Mouse (Mus musculus) CH12.LX (cell line): ENCODE measurements around the gene 3110082J24Rik. TPM values are rescaled to one million over a fixed set of nuclear protein-coding genes. Genes with fewer than 3 reads are reported as not detected.

Source experiments
- DNase-seq: peaks from one replicate; pipeline ENCODE4 v3.0.0-alpha.2; 2013; ENCODE audit errors: extremely low read depth
- H3K27ac ChIP-seq: 2 replicates; pipeline ENCODE4 v1.5.1; 2012; ENCODE audit warnings: low read depth, mild to moderate bottlenecking, control low read depth, moderate library complexity; ENCODE audit not compliant: insufficient read depth
- H3K27me3 ChIP-seq: replicated peaks from 2 replicates; pipeline ENCODE3; 2012; ENCODE audit warnings: inconsistent platforms
- H3K36me3 ChIP-seq, 2 experiments: replicated peaks in 1 of 2; 2 replicates each; pipeline versions ENCODE3 to v1.6.1; 2012; ENCODE audit warnings: inconsistent platforms in 1 of 2, low read length in 1 of 2, mild to moderate bottlenecking in 1 of 2, mixed read lengths in 1 of 2, moderate library complexity in 1 of 2; ENCODE audit not compliant: control insufficient read depth in 1 of 2, insufficient read depth in 1 of 2
- H3K4me1 ChIP-seq, 2 experiments: 2 replicates each; pipeline ENCODE4 v1.6.1; 2012; ENCODE audit warnings: inconsistent platforms in 1 of 2, moderate library complexity in 1 of 2; ENCODE audit not compliant: insufficient read depth in 2 of 2, control insufficient read depth in 1 of 2
- H3K4me2 ChIP-seq: 2 replicates; pipeline ENCODE4 v1.6.1; 2012; ENCODE audit warnings: low read depth, mild to moderate bottlenecking, control low read depth; ENCODE audit not compliant: poor library complexity, insufficient read depth, severe bottlenecking
- H3K4me3 ChIP-seq, 3 experiments: fragments of 150-350 bp in 1 of 3; sonication (generic) in 1 of 3; replicated peaks in 1 of 3; 2 replicates each; pipeline versions ENCODE3 to v1.5.1; 2011 to 2012; ENCODE audit warnings: low read depth in 2 of 3, low read length in 2 of 3, mild to moderate bottlenecking in 2 of 3, moderate library complexity in 2 of 3, control low read depth in 1 of 3, improper control_type of control experiment in 1 of 3, inconsistent platforms in 1 of 3, mixed read lengths in 1 of 3; ENCODE audit not compliant: poor library complexity in 1 of 3
- H3K79me2 ChIP-seq: replicated peaks from 2 replicates; pipeline ENCODE4 v1.6.1; 2012; ENCODE audit warnings: mild to moderate bottlenecking, moderate library complexity; ENCODE audit not compliant: control insufficient read depth, poor library complexity, insufficient read depth, severe bottlenecking; ENCODE audit errors: extremely low read depth
- H3K9ac ChIP-seq: 2 replicates; pipeline ENCODE4 v1.6.1; 2012; ENCODE audit warnings: low read depth, mild to moderate bottlenecking, control low read depth, moderate library complexity; ENCODE audit not compliant: insufficient read depth
- H3K9me3 ChIP-seq: replicated peaks from 2 replicates; pipeline ENCODE3; 2012; ENCODE audit warnings: low read length, inconsistent platforms, mixed read lengths
- BHLHE40 ChIP-seq: IDR thresholded peaks from 2 replicates; pipeline ENCODE4 v1.6.1; 2011; ENCODE audit warnings: mild to moderate bottlenecking, low read depth, low read length, improper control_type of control experiment
- CHD1 ChIP-seq: IDR thresholded peaks from 2 replicates; pipeline ENCODE4 v1.6.1; 2012; ENCODE audit warnings: low read depth, low read length, improper control_type of control experiment, inconsistent platforms
- CTCF ChIP-seq, 2 experiments: IDR thresholded peaks in 1 of 2; conservative IDR thresholded peaks in 1 of 2; 2 replicates each; pipeline ENCODE4 v1.5.1; 2011 to 2012; ENCODE audit warnings: low read depth in 2 of 2, low read length in 2 of 2, improper control_type of control experiment in 1 of 2, inconsistent platforms in 1 of 2, mild to moderate bottlenecking in 1 of 2, moderate library complexity in 1 of 2
- ELF1 ChIP-seq: IDR thresholded peaks from 2 replicates; pipeline ENCODE4 v1.6.1; 2014; ENCODE audit warnings: low read depth, mild to moderate bottlenecking, inconsistent platforms, low read length, improper control_type of control experiment
- ETS1 ChIP-seq: conservative IDR thresholded peaks from 2 replicates; pipeline ENCODE4 v1.6.1; 2012; ENCODE audit warnings: low read depth, mild to moderate bottlenecking, inconsistent platforms, low read length, improper control_type of control experiment, moderate library complexity
- JUND ChIP-seq: conservative IDR thresholded peaks from 2 replicates; pipeline ENCODE4 v1.6.1; 2011; ENCODE audit warnings: low read depth, low read length, improper control_type of control experiment
- MAFK ChIP-seq: IDR thresholded peaks from 2 replicates; pipeline ENCODE4 v1.6.1; 2011; ENCODE audit warnings: low read length, improper control_type of control experiment; ENCODE audit not compliant: insufficient replicate concordance
- MAZ ChIP-seq: IDR thresholded peaks from 2 replicates; pipeline ENCODE4 v1.6.1; 2012; ENCODE audit warnings: low read depth, mild to moderate bottlenecking, inconsistent platforms, low read length, improper control_type of control experiment, moderate library complexity
- NRF1 ChIP-seq: IDR thresholded peaks from 2 replicates; pipeline ENCODE4 v1.6.1; 2014; ENCODE audit warnings: low read depth, mild to moderate bottlenecking, inconsistent platforms, low read length, improper control_type of control experiment, moderate library complexity
- POLR2A ChIP-seq: IDR thresholded peaks from 2 replicates; pipeline ENCODE4 v1.6.1; 2011; ENCODE audit warnings: low read depth, mild to moderate bottlenecking, improper control_type of control experiment, low read length
- RAD21 ChIP-seq: IDR thresholded peaks from 2 replicates; pipeline ENCODE4 v1.6.1; 2011; ENCODE audit warnings: low read depth, mild to moderate bottlenecking, low read length, improper control_type of control experiment, moderate library complexity
- RCOR1 ChIP-seq: conservative IDR thresholded peaks from 2 replicates; pipeline ENCODE4 v1.6.1; 2012; ENCODE audit warnings: low read depth, mild to moderate bottlenecking, inconsistent platforms, low read length, improper control_type of control experiment
- SIN3A ChIP-seq: IDR thresholded peaks from 2 replicates; pipeline ENCODE4 v1.6.1; 2012; ENCODE audit warnings: low read length, improper control_type of control experiment, inconsistent platforms
- TBP ChIP-seq: conservative IDR thresholded peaks from 2 replicates; pipeline ENCODE4 v1.6.1; 2011; ENCODE audit warnings: low read depth, low read length, improper control_type of control experiment
- UBTF ChIP-seq: IDR thresholded peaks from 2 replicates; pipeline ENCODE4 v1.6.1; 2012; ENCODE audit warnings: low read depth, mild to moderate bottlenecking, inconsistent platforms, low read length, improper control_type of control experiment, moderate library complexity
- ZC3H11A ChIP-seq: IDR thresholded peaks from 2 replicates; pipeline ENCODE4 v1.6.1; 2012; ENCODE audit warnings: low read depth, mild to moderate bottlenecking, inconsistent platforms, low read length, improper control_type of control experiment
- ZKSCAN1 ChIP-seq: IDR thresholded peaks from 2 replicates; pipeline ENCODE4 v1.6.1; 2012; ENCODE audit warnings: low read depth, inconsistent platforms, low read length, improper control_type of control experiment, borderline replicate concordance
- dilution Hi-C: fragments of 300-500 bp; cut with MboI; formaldehyde crosslinking; loops from 2 replicates; pipeline ENCODE4 v1.14.3; 2020; ENCODE audit warnings: low sequenced_read_pairs; ENCODE audit not compliant: extremely low pct_unique_long_range_greater_than_20kb, extremely low pct_ligation_motif_present
- in situ Hi-C: fragments of 300-500 bp; cut with MboI; formaldehyde crosslinking; loops from 3 replicates; pipeline ENCODE4 v1.14.3; 2019; ENCODE audit warnings: low sequenced_read_pairs, low pct_ligation_motif_present, low pct_unique_long_range_greater_than_20kb, mixed read lengths
- polyA plus RNA-seq: library from polyadenylated mRNA; unstranded; fragments of >175 nt; gene quantifications from 2 replicates; pipeline ENCODE4 v1.2.1, GENCODE M21; 2012; ENCODE audit warnings: low read depth; ENCODE audit not compliant: insufficient read length
- total RNA-seq, 2 experiments: library from RNA; depleted of rRNA; stranded (reverse); fragments of 300-350 nt in 1 of 2; fragments of >200 nt in 1 of 2; gene quantifications; 2 replicates each; pipeline ENCODE4 v1.2.3; 2012 to 2014

3110082J24Rik gene
- total and polyA plus RNA-seq, 3 experiments, result not detected

- Histone ChIP-seq H3K4me2 (no peak overlapping the region), H3K27ac (no peak overlapping the region), H3K79me2 (no peaks in the 10 kb centered on the region), H3K9me3 (no peaks in the 10 kb centered on the region)
- no peak for DNase-seq
- TF ChIP-seq MAZ (no peak), CTCF (conservative IDR thresholded peaks at IDR 0.05 in 1 of 2, IDR thresholded peaks at IDR 0.05 in 1 of 2; ENCODE audit: low read depth in 2 of 2, low read length in 2 of 2) (no peak), BHLHE40 (no peak), ZC3H11A (no peak), RAD21 (no peak), TBP (no peak), NRF1 (no peak), ELF1 (no peak), SIN3A (no peak), CHD1 (no peak), POLR2A (no peak), MAFK (no peak), UBTF (no peak), JUND (no peak), RCOR1 (no peak), ETS1 (no peak)
- TF ChIP-seq, all 38 proteins: peak for 0
- H3K36me3 ChIP-seq, result peaks cover 55 to 87% of the 10 kb centered on the region in 2 experiments
- in situ Hi-C loops, result no loop called here
- H3K4me3 ChIP-seq, result no peak overlapping the region
- H3K27me3 ChIP-seq, result no peaks in the 10 kb centered on the region
- dilution Hi-C loops, result no loop called here
- H3K9ac ChIP-seq, result no peak overlapping the region
- H3K4me1 ChIP-seq, result peaks cover 1 to 2% of the 10 kb centered on the region in 2 experiments; a peak in 2 of 4 replicates
These were observed 26.3 kb upstream of the 3110082J24Rik start for GRCm38 (mm10) chr5:30132173-30132572.

DNA sequence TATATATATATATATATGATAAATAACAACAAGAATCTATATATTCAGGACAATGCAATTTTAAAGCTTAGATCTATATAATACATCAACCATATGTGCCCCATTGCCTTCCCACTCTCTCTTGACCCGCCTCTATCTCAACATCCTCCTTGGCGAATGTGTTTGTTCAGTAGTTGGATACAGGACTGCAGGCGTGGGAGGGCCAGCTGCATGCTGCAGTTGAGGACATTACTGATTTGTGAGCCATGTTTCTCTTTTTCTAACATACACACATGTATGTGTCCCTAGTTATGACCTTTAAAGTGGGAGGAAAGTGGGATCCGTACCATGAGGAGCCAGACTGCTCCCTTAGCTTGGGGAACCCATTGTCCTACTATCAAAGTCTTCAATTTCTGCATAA lies 25.4 kb upstream of the 3110082J24Rik start:
- H3K4me2 ChIP-seq, result no peak overlapping the region
- dilution Hi-C loops, result no loop called here
- no peak overlapping the region for H3K9ac ChIP-seq
- no peaks in the 10 kb centered on the region for H3K79me2 ChIP-seq
- no peak for DNase-seq
- in situ Hi-C loops, result no loop called here
- no peak overlapping the region for H3K4me3 ChIP-seq
- TF ChIP-seq BHLHE40 (no peak), ZKSCAN1 (no peak), ETS1 (no peak), POLR2A (no peak)
- no peaks in the 10 kb centered on the region for H3K27me3 ChIP-seq
- peaks cover 60 to 90% of the 10 kb centered on the region in 2 experiments for H3K36me3 ChIP-seq
- H3K9me3 ChIP-seq, result no peaks in the 10 kb centered on the region
- H3K27ac ChIP-seq, result no peak overlapping the region
- H3K4me1 ChIP-seq, result no peaks in the 10 kb centered on the region
